Mouse (Mus musculus): ENCODE measurements at regions not wholly inside any gene's neighbourhood (a gene's known extent, or its start where the extent isn't known, plus 50 kb on each side); places are given as distances from the start of the nearest gene placed in this dataset.

DNA sequence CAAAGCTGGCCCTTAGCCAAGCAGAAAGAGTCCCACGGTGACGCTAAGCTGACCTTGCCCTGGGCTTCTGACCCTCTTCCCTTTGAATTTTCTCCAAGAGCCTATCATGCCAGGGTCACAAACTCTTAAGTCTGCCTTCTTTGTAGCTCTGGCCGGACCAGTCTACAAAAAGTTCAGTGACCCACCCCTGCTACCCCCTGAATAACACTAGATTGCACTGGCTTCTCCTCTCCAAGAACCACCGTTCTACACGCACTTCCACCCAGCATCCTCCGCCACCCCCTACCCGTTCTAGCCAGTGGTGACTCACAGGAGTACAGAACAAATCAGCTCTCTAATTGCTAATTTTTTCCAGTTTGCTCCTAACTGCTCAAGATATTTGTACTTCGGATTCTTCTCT is 325.0 kb downstream of the Tns1 start:
- no peak for DNase-seq (ENCODE audit: low spot score in 2 of 2)

DNA sequence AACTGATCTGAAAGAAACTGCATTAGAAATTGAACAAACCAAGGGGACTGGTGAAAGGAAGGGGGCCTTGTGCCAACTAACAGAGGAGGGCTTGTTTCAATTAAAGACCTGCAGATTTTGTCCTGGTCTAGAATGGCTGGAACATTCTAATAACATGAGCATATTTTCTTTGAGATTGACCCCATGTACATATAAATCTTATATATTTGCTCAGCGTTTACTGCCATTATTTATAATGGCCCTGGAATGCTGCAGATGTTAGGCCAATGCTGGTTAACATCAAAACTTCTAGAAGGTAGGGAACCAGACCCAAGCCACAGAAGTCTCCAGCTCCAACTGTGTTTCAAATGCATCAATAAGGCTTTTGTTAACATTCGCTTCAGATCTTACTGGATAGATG is 326.4 kb downstream of the Tns1 start:
- no peak for DNase-seq (ENCODE audit: low spot score in 2 of 2)

DNA sequence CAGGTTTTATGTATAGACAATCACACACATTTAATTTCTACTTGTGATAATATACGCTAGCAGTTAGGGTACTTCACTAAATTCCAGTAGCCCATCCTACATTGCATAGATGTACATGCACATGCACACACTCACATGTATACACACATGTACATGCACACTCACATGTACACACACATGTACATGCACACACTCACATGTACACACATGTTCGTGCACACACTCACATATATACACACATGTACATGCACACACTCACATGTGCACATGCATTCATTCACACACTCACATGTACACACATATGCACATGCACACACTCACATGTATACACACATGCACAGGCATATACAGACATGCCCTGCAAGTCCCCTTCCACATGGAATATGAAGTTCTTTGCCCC is 326.8 kb downstream of the Tns1 start:
- no peak for DNase-seq (ENCODE audit: low spot score in 2 of 2)

DNA sequence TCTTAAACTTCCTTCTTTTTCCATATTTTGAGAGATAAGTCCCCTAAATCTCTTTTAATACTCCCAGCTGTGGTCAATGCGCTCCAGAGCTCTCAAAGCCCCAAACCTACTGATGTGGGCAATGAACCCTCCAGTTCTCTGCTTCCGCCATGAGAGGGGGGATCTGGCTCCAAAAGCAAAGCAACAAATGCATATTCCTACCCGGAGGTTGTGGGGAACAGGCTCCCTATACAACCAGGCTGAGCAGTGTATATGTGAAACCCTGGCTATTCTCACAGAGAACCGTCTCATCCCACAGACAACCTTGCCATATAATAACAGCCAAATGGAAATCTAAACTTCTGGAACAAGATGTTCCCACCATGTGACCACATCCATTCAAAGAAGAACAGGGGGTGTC is 330.4 kb downstream of the Tns1 start:
- DNase-seq (ENCODE audit: low spot score in 2 of 2), result no peak

DNA sequence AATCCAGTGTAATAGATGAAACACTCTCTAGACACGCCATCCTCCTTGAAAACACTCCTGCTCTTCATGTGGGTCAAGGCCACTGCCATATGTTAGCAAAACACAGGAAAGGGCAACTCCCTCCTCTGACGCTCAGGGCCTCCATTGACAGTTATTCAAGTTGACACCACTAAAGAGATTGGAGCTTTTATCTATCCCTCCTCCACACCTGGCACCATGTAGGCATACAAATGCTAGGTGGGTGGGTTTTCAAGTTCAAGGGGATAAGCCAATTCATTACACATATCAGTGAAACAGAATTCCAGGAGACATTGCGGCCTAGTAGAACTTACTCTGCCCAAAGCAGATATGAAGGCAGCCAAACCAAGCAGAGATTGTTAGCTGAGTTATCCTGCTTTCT is 331.0 kb downstream of the Tns1 start:
- no peak for DNase-seq (ENCODE audit: low spot score in 2 of 2)

DNA sequence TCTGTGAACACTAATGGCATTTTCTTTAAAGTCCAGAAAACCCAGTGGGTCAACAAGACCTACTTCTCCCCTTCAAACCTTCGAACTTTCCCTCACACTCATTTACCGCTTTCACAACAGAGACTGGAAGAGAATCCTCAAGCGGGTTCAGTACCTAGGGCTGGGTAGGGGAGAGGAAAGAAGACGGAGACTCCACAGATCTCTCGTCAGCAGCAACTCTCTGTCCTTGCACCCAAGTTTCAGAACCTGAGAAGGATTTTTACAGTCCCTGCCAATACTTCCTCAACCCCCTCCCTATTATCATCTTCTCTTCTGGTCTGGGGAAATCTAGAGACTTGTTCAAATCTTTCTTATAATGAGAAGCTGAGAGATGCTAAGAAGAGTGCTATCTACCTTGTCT is 331.9 kb downstream of the Tns1 start:
- no peak for DNase-seq (ENCODE audit: low spot score in 2 of 2)

DNA sequence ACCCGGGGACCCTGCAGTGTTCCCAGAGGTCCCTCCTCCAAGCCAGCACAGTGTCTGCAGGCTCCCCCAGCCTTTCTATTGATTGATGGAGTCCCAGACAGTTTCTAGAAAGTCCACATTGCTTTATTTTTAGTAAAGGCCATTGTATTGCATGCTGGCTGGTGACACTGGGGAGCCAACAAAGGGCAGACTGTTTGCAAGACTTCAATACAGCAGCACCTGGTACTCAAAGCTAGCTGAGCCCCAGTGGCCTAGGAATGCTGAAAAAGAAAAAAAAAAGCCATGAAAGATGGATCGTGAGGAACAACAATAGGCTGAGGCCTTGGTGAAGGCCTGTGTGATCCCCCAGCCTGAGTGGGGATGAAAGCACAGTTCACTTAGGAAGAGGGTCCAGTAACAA is 336.6 kb downstream of the Tns1 start:
- DNase-seq (ENCODE audit: low spot score in 2 of 2), result no peak

DNA sequence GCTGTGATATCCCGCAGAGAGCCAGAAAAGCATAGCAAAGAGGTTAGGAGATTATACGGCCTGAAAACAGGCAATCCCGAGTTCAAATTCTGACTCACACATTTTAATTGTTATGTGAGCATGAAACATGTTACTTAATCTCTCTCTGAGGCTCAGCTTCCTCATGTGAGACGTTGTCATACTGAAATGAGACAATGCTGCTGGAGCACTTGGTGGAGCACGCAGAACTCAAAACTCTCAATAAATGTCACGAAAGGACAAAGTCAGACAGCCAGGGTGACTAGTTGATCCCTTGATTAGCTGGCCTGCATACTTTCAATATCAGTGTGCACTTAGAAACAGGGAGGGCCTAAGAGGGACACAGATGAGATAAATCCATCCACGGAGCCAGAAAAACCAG is 337.0 kb downstream of the Tns1 start:
- DNase-seq (ENCODE audit: low spot score in 2 of 2), result no peak

DNA sequence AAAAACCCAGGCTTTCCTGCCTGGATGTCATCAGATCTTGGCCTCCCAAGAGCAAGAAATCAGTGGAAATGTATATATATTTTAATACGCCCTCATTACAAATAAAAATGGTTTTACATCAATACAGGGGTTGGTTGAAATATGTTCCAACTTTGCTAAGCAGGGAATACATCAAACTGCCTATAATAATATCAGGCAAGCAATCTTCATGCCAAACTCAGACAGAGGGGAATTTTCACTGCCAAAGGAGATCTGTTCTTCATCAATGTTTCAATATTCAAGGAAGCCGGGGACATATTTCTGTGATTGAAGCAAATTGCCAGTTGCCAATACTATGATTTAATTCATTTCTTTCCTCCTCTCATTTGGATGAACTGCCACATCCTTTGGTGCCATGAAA is 340.9 kb downstream of the Tns1 start:
- no peak for DNase-seq (ENCODE audit: low spot score in 2 of 2)

DNA sequence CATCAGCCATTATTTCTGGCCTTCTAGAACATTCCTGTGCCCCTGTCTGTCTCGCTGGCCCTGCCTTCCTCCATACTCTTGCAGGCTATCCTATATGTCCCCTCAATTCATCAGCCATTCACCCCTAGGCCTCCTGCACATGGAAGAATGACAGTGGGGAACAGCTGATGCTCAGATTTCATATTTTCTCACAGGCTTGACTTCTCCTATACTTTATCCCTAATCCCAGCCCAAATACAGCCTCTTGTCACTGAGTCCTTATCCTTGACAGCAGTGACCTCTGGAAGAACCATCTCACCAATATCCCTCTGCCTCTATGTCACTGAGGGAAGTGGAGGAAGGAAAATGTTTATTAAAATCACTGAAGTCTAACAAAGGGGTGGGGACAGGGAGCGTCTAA is 341.4 kb downstream of the Tns1 start:
- DNase-seq (ENCODE audit: low spot score in 2 of 2), result no peak

DNA sequence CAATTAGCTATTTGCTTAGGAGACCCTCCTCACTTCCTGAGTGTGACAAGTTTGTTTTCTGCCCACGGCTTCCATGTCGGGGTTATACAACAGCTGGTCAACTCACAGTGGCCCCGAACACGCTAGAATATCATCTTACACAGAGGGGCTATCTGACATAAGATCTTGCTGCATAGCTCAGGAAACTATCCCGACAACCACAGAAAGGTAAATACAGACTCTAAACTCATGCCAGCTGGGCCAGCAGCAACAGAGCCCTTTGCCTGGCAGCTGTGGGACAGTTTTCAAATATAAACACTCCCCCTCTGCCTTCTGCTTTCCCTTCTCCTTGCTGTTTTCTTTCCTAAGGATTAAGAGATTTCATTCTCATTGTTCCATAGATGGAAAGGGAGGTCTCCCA is 352.5 kb downstream of the Tns1 start:
- no peak for DNase-seq (ENCODE audit: low spot score in 2 of 2)

DNA sequence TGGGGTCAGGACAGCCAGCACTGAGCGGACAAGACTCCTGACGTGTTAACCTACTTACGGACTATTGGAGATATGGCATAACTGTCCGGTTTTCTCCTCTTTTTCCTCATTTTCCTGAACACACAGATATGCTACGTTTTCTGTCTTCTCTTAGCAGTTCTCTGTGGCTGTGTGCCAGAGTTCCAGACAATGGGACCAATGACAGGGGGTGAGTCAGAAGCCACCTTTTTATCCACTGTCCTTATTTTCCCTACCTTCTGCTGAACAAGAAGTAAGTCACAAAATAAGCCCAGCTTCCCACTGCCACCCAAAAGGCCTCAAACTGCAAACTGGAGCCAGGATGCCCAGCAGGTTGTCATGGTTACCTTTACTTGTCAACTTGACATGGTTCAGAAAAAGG is 353.6 kb downstream of the Tns1 start:
- DNase-seq (ENCODE audit: low spot score in 2 of 2), result no peak

DNA sequence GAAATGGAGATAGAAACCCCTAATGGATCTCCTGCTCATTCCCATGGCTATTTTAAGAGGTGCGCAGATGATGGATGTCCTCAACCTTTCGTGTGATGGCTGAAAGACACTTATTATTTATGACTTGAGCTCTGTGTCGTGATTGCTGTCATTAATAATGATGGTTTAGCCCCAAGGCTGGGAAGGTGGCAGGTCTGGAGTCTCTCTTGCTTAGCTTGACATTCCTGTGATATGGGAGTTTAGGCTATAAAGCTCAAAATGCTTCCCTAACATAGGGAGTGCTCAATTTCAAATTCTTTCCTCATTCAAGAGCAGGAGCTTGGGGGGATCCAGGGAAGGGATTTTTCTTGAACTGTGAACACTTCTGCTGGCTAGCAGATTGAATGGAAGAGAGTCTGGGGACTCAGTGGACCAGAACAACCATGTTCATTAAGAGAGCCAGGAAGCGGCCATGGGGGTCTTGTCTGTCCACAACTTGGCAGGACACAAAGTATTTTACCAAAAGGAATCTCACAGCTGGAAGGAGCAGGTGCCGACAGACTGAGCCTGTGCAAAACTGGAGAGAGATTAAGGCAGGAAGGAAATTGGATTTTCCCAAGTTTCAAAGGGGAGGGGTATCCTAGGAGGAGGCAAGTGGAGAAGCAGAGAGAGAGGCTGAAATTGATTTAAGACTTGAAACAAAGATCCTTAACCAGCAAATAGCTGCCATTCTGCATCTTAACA is 359.5 kb downstream of the Tns1 start:
- no peak for DNase-seq (ENCODE audit: low spot score in 2 of 2)

DNA sequence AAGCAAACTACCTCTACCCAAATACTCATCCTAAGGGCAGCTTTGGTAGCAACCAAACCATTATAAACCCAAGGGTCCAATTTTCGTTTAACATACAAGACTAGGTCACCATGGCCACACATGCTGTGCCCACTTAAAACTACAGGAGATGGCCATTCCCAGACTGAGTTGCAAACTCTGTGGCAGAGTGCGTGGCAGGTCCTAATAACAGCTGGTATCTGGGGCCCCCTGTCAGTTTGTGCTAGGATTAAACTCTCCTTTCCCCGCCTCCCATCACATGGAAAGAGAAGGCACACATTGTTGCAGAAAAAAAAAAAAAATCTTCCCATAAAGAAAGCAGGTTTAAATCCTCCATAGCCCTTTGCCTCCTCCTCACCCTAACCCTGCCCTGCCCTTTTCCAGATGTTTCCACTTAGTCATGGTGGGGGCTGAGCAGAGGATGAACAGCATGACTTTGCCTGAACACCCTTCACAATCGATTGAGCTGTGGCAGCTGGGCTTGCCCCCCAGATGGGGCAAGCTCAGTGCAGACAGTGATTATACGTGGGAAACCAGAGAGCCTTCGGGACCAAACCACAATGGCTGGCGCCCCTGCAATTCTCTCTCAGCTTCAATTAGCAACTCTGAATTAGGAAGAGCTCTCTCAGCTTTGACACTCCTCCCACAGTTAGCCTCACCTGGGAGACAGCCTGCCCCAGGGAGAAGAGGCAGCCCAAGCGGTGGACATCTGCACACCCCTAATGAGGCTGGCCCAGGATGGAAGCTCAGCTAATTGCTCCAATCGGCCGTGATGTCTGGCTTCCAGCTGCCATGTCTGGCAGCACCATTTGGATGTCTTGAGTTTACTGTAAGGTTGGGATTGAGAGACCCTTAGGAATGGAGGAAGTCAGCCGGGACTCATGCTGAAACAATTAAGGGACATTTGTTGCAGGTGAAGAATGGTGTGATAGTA is 365.9 kb downstream of the Tns1 start:
- DNase-seq (ENCODE audit: low spot score in 2 of 2), result peak in 1 of 2 experiments; percentile 54

DNA sequence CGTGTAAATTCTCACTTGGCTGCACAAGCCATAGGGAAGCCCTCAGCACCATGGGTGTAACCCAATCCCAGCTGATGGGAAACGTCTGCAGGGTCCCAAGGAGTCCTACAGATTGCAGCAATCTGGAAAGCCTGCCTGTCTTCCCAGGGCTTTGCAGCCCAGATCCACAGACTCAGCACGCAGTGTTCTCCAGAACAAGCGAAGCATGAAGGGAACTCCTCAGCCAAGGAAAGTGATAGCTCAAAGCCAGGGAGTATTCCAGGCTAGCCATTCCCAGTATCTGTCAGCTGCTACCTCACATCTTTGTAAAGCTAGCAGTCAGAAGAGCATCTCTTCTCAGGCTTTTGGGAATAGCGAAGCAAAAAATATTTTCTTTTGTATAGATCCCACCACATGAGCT is 368.5 kb downstream of the Tns1 start:
- no peak for DNase-seq (ENCODE audit: low spot score in 2 of 2)

DNA sequence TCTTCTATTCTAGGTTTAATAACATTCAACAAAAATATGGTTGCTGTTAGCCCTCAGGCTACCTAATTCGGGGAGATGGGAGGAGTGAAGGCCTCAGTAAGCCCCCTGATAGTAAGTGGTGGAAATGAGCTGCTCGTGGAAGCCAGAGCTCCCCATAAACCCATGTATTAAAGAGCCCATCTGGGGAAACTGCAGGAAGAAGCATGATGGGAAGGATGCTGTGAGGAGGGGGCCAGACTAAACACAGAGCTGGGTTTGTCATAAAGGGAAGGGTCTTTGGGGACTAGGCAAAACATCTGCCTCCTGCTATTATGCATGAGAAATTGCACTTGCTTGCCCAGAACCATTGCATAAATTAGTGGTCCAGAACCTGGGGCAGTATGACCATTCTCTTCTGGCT is 369.3 kb downstream of the Tns1 start:
- no peak for DNase-seq (ENCODE audit: low spot score in 2 of 2)

DNA sequence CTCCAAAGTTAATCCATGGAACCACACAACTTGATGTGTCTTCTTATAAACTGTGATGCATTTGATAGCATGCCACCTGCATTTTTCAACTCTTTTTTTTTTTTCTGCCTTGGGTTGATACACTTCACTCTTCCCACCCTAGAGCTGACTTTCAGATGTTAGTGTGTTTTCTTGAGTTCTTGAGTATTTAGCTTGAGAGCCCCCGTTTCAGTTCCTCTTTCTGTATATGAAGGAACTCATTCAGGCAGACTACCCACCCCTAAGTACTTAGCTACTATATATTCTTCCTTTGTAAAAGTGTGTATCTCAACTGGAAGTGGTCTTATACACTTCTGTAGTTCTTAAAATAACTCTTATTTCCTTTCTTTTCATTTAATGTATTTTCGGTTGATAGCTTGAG is 371.1 kb downstream of the Tns1 start:
- no peak for DNase-seq (ENCODE audit: low spot score in 2 of 2)

DNA sequence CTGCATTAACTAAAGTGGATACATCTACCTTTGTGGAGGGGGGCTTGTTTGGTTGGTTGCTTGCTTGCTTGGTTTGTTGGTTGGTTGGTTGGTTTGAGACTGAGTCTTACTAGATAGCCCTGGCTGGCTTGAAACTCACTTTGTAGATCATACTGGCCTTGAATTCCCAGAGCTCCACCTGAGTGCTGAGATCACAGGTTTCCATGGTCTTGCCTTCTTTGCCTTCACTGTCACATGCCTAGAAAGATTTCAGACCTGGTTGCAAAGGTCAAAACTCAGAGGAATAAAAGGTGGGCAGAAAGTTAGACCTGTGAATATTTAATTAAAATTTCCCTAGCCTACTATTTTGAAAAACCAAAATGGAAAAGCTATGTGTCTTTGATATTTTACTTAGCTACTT is 375.5 kb downstream of the Tns1 start:
- DNase-seq (ENCODE audit: low spot score in 2 of 2), result no peak

DNA sequence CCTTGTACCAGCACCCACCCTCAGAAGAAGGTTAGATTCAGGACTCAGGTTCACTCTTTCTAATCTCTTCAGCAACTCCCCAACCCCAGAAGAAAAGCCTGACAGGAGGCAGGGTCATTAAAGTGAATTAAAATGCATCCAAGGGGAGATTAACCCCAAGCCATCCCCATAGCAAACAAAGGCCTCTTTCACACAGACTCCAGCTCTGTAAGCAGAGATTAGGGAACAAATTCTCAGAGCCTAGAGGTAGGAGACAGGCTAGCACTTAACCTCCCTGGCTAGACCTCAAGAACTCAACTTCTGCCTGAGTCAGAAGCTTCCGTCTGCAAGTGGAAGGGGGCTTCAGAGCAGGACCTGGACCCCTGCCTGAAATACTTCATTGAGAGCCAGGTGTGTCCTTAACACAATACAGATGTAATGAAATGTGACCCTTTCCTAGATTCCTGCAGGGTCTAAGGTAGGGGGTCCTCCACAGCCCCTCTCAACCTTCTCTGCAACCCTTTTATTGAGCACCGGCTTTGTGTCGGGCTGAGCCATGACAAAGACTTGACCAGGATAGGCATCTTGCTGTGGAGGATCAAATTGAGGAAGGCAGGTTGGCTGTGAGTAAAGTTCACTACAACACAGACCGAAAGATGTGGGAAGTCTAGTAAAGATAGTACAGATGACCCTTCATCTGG is 379.6 kb downstream of the Tns1 start:
- no peak for DNase-seq (ENCODE audit: low spot score in 2 of 2)

DNA sequence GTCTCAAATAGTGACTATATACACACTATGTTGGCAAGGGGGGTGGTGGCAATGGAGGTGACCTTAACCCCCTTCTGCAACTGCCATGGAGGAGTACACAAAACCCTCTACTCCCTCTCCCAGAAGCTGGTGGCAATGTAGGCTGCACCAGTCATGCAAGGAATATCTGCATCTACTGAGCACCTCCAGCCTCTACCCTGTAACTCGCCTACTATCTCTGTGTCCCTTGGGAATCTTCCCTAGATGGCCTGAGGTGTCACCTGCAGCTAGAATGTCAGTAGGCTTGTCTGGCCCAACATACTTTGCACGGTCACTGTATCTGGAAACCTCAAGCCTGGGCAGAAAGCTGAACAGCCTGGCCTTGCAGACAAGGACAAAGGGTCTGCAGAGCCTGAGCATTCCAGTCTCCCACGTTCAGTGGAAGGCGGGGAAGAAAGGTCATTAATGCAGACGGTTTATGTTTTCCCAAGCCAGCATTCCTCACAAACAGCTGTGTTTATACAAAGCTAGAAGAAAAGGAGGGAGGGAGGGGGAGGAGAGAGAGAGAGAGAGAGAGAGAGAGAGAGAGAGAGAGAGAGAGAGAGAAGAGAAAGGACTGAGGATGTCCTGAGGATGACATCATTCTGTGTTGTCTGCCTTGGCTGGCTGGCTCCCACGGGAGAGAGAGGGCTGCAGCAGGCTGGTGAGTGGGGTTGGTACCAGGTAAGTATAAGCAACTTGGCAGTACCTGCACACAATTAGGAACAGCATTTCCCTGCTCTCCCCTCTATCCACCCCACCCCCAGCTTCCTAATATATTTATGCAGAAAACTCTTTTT is 380.3 kb downstream of the Tns1 start:
- DNase-seq (ENCODE audit: low spot score in 2 of 2), result no peak

DNA sequence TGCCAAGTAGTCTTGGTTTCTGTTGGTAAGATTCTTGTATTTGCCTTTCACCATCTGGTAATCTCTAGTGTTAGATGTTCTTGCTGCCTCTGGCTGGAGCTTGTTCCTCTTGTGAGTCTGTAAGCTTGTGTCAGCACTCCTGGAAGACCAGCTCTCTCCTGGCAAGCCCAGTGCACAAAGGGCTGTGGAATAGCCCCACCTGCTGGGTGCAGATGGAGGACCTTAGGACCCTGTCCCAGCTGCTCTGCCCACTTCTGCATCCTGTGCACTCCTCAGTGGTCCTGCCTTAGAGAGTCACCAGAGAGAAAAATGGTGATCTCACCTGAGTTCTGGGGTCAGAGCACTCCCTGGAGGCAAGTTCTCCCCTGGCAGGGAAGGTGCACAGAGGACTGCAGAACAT is 387.2 kb downstream of the Tns1 start:
- DNase-seq (ENCODE audit: low spot score in 2 of 2), result no peak

DNA sequence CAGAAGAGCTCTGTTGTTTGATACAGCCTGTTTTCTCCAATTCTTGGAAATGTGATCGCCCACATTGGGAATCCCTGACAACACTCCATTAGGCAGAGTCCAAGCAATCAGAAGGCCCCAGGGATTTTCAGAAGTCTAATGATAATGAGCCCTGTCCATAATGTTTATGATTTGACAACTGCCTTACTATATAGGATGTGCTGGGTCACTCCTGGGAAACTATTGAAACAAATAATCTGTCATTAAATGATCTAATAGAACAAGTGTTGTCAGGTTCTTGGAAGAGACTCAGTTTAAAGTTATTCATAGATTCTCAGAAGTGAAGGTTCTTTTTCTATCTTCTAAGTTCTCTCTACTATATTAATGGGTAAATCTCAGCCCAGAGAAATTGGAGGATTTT is 395.9 kb downstream of the Tns1 start:
- DNase-seq (ENCODE audit: low spot score in 2 of 2), result no peak

All from cerebellum, postnatal 4 days (tissue).